22 mouse cellular contexts compared by ENCODE assay signal in genomic region chr3:121844658-121845057, GRCm38 (mm10). TPM values are rescaled to one million over a fixed set of nuclear protein-coding genes. Genes with fewer than 3 reads are reported as not detected.
A peak's percentile ranks its signal among the peaks of the same experiment; 100 is the strongest.
DNase-seq lines count a peak whose midpoint lies in the region; ATAC-seq lines count a peak whose summit lies in the region.
"Had no signal": no experiment of that assay in that cellular context is flagged by ENCODE, and none has a peak within 500 bp of the region (broad histone marks: within the 10 kb centered on the region; RNA-seq: fewer than 3 reads in every experiment).

No protein-coding gene starts in this region.

- no peak overlapping the region for H3K4me2 ChIP-seq in kidney, embryonic 14.5 days (replicated peaks; ENCODE audit: low read depth, low read length)
- H3K4me2 ChIP-seq in limb, embryonic 15.5 days = no peak overlapping the region
- H3K4me2 ChIP-seq: embryonic facial prominence, embryonic 15.5 days; heart, embryonic 13.5 days; hindbrain, embryonic 15.5 days had no signal

- no peak overlapping the region for H3K4me3 ChIP-seq in kidney, embryonic 14.5 days (ENCODE audit: low read length)
- H3K4me3 ChIP-seq in limb, embryonic 15.5 days = no peak overlapping the region
- no peak overlapping the region for H3K4me3 ChIP-seq in limb, embryonic 10.5 days
- H3K4me3 ChIP-seq: embryonic facial prominence, embryonic 15.5 days; erythroblast, embryonic 14.5 days; forebrain, embryonic 10.5 days; gastrocnemius, adult 2 months; heart, embryonic 13.5 days; hindbrain, embryonic 15.5 days had no signal

- peak; percentile 88 for ATAC-seq in kidney, embryonic 14.5 days (ENCODE audit: low FRiP score, low TSS enrichment)
- peak; percentile 24; the same call in 1 of the 2 replicates for ATAC-seq in limb, embryonic 15.5 days (ENCODE audit: insufficient number of reproducible peaks, low FRiP score, low TSS enrichment, low read depth)
- ATAC-seq: forebrain, embryonic 14.5 days had no signal

- H3K4me1 ChIP-seq in kidney, embryonic 14.5 days (ENCODE audit: control insufficient read depth, insufficient read depth, low read length) = no peaks in the 10 kb centered on the region
- no peaks in the 10 kb centered on the region for H3K4me1 ChIP-seq in limb, embryonic 15.5 days
- peaks cover 7% of the 10 kb centered on the region for H3K4me1 ChIP-seq in limb, embryonic 10.5 days
- H3K4me1 ChIP-seq: embryonic facial prominence, embryonic 15.5 days; heart, embryonic 13.5 days; hindbrain, embryonic 15.5 days had no signal

- peak; percentile 20 for DNase-seq in embryo, embryonic 10 days (ENCODE audit: low spot score)
- no peak for DNase-seq in embryo, embryonic 9.5 days (ENCODE audit: extremely low spot score)
- no peak for DNase-seq in kidney, postnatal 25 days
- DNase-seq in limb, embryonic 10.5 days (ENCODE audit: low spot score) = no peak
- peak; percentile 7 for DNase-seq in splenic B cell, adult 2 months (ENCODE audit: low read depth, low spot score)
- DNase-seq in right cerebral cortex, adult 18-20 months = no peak
- DNase-seq: adrenal gland, postnatal 10 days; B cell, adult 2 months; cerebellum, adult 11 months; cerebellum, adult 9-10 months; cerebellum, postnatal 25 days; gastrocnemius, adult 2 months; gastrocnemius, postnatal 25 days; heart, postnatal 4 days had no signal

- no peaks in the 10 kb centered on the region for H3K9me3 ChIP-seq in kidney, embryonic 14.5 days (ENCODE audit: control insufficient read depth, low read length)
- no peaks in the 10 kb centered on the region for H3K9me3 ChIP-seq in limb, embryonic 15.5 days
- H3K9me3 ChIP-seq in limb, embryonic 10.5 days (replicated peaks) = no peaks in the 10 kb centered on the region
- H3K9me3 ChIP-seq: embryonic facial prominence, embryonic 15.5 days; forebrain, embryonic 10.5 days; heart, embryonic 13.5 days; hindbrain, embryonic 15.5 days had no signal

- H3K36me3 ChIP-seq in kidney, embryonic 14.5 days (ENCODE audit: control insufficient read depth, insufficient read depth, low read length) = no peaks in the 10 kb centered on the region
- H3K36me3 ChIP-seq in limb, embryonic 15.5 days = no peaks in the 10 kb centered on the region
- H3K36me3 ChIP-seq in limb, embryonic 10.5 days = no peaks in the 10 kb centered on the region
- H3K36me3 ChIP-seq in splenic B cell, adult 2 months (ENCODE audit: control insufficient read depth, insufficient read depth, low read length, poor library complexity, severe bottlenecking) = no peaks in the 10 kb centered on the region
- H3K36me3 ChIP-seq: embryonic facial prominence, embryonic 15.5 days; forebrain, embryonic 10.5 days; heart, embryonic 13.5 days; hindbrain, embryonic 15.5 days had no signal

- H3K27ac ChIP-seq in kidney, embryonic 14.5 days (ENCODE audit: low read depth, low read length) = no peak overlapping the region
- no peak overlapping the region for H3K27ac ChIP-seq in limb, embryonic 15.5 days
- H3K27ac ChIP-seq in limb, embryonic 10.5 days = no peak overlapping the region
- H3K27ac ChIP-seq: embryonic facial prominence, embryonic 15.5 days; forebrain, embryonic 10.5 days; gastrocnemius, adult 2 months; heart, embryonic 13.5 days; hindbrain, embryonic 15.5 days had no signal

- H3K9ac ChIP-seq in kidney, embryonic 14.5 days (ENCODE audit: low read depth, low read length) = no peak overlapping the region
- H3K9ac ChIP-seq in limb, embryonic 15.5 days = no peak overlapping the region
- H3K9ac ChIP-seq: embryonic facial prominence, embryonic 15.5 days; heart, embryonic 13.5 days; hindbrain, embryonic 15.5 days had no signal

- 79% methylated on average over 6 of the region's 6 CpGs for WGBS in kidney, embryonic 14.5 days
- 84% methylated on average over 6 of the region's 6 CpGs for WGBS in limb, embryonic 15.5 days
- WGBS in limb, embryonic 10.5 days = 89% methylated on average over 6 of the region's 6 CpGs

- no peaks in the 10 kb centered on the region for H3K27me3 ChIP-seq in kidney, embryonic 14.5 days (ENCODE audit: control insufficient read depth, insufficient read depth, low read length)
- H3K27me3 ChIP-seq in limb, embryonic 15.5 days = no peaks in the 10 kb centered on the region
- H3K27me3 ChIP-seq in limb, embryonic 10.5 days (ENCODE audit: low read depth, poor library complexity, severe bottlenecking) = no peaks in the 10 kb centered on the region
- no peaks in the 10 kb centered on the region for H3K27me3 ChIP-seq in splenic B cell, adult 2 months (ENCODE audit: control insufficient read depth, insufficient read depth, low read length, poor library complexity, severe bottlenecking)
- H3K27me3 ChIP-seq: embryonic facial prominence, embryonic 15.5 days; heart, embryonic 13.5 days; hindbrain, embryonic 15.5 days had no signal

RNA-seq across cellular contexts. Expression of gene Abcd3, which starts 29.6 kb away (rescaled TPM):
- 35.7 and 70.8 TPM in 2 replicates for polyA plus RNA-seq in kidney, embryonic 14.5 days (2014; fragmentation: Nextera tagmentation; extraction: Ambion mirVana)
- 52.8 and 60.9 TPM in 2 replicates for polyA plus RNA-seq in limb, embryonic 15.5 days (2015; fragmentation: Nextera tagmentation; extraction: Ambion mirVana)
- 32.1 and 42.8 TPM in 2 replicates for polyA plus RNA-seq in limb, embryonic 10.5 days (2016; fragmentation: Nextera tagmentation; extraction: Ambion mirVana)

Comparison
In these comparisons a context has a peak if more than half of its experiments do, and no peak if none do; other contexts are left out.
1. DNase-seq: peak in embryo, embryonic 10 days (single experiment) and splenic B cell, adult 2 months (single experiment); none in embryo, embryonic 9.5 days (single experiment), kidney, postnatal 25 days (0 of 2), limb, embryonic 10.5 days (single experiment) and right cerebral cortex, adult 18-20 months (single experiment).